Mouse (Mus musculus): ENCODE results near the gene Elovl5. TPM values are rescaled to one million over a fixed set of nuclear protein-coding genes. Genes with fewer than 3 reads are reported as not detected.
"Not testable (repeated sequence)": the region's sequence is repeated elsewhere in the genome, so short reads cannot be mapped to it uniquely, and the experiment has no call there.

Elovl5 gene
- polyA plus RNA-seq, 1 experiment from 2014 or later, result 94.6 TPM

DNA sequence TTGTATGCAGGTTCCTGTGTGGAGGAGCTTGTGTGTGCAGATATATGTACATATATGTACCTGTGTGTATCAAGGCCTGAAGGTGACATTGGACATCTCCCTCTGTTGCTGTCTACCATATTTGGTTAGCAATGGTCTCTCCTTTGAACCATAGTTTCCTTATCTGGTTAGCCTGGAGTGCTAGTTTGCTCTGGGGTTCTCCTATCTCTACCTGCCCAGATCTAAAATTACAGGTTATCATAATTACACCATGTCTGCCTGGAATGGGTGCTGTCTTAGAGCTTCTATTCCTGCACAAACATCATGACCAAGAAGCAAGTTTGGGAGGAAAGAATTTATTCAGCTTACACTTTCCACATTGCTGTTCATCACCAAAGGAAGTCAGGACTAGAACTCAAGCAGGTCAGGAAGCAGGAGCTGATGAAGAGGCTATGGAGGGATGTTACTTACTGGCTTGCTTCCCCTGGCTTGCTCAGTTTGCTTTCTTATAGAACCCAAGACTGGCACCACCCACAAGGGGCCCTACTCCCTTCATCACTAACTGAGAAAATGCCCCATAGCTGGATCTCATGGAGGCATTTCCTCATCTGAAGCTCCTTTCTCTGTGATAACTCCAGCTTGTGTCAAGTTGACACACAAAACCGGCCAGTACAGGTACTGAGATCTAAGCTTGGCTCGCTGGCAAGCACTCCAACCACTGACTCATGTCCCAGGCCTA is 76.5 kb downstream of the Elovl5 start:
- H3K9me3 ChIP-seq (ENCODE audit: control insufficient read depth, low read length); H3K27me3 ChIP-seq (ENCODE audit: control insufficient read depth, insufficient read depth, low read depth, low read length); H3K4me2 ChIP-seq (ENCODE audit: low read depth, low read length); ATAC-seq (ENCODE audit: low read depth); H3K9ac ChIP-seq (ENCODE audit: low read length); H3K36me3 ChIP-seq (ENCODE audit: control insufficient read depth, insufficient read depth, low read length); H3K4me3 ChIP-seq (ENCODE audit: low read length); H3K4me1 ChIP-seq (replicated peaks; ENCODE audit: control insufficient read depth, insufficient read depth, low read length); H3K27ac ChIP-seq (ENCODE audit: low read length): not testable (repeated sequence)
- WGBS, result 66% methylated on average over 2 of the region's 2 CpGs

DNA sequence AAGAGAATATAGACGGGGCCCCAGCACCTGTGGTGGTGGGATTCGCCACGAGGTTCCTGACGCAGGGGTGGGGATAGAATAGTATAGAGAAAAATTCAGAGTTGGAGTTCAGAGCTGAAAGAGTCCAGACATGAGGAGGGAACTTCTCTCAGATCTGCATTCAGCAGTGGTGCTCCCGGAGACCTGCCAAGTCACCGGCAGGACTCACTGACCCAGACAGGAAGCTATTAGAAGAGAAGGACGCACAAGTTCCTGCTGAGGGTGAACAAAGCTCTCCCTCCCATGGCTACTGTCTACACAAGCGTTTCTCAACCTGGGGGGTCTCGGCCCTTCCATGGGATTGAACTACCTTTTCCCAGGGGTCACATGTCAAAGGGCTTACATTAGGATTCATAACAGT is 78.1 kb downstream of the Elovl5 start:
- no peaks in the 10 kb centered on the region for H3K36me3 ChIP-seq (ENCODE audit: control insufficient read depth, insufficient read depth, low read length)
- no peak overlapping the region for H3K27ac ChIP-seq (ENCODE audit: low read length)
- no peak overlapping the region for H3K9ac ChIP-seq (ENCODE audit: low read length)
- no peak for ATAC-seq (ENCODE audit: low read depth)
- no peak overlapping the region for H3K4me2 ChIP-seq (ENCODE audit: low read depth, low read length)
- WGBS, result 74% methylated on average over 9 of the region's 9 CpGs
- no peaks in the 10 kb centered on the region for H3K9me3 ChIP-seq (ENCODE audit: control insufficient read depth, low read length)
- no peaks in the 10 kb centered on the region for H3K4me1 ChIP-seq (replicated peaks; ENCODE audit: control insufficient read depth, insufficient read depth, low read length)
- no peaks in the 10 kb centered on the region for H3K27me3 ChIP-seq (ENCODE audit: control insufficient read depth, insufficient read depth, low read depth, low read length)
- H3K4me3 ChIP-seq (ENCODE audit: low read length), result no peak overlapping the region

DNA sequence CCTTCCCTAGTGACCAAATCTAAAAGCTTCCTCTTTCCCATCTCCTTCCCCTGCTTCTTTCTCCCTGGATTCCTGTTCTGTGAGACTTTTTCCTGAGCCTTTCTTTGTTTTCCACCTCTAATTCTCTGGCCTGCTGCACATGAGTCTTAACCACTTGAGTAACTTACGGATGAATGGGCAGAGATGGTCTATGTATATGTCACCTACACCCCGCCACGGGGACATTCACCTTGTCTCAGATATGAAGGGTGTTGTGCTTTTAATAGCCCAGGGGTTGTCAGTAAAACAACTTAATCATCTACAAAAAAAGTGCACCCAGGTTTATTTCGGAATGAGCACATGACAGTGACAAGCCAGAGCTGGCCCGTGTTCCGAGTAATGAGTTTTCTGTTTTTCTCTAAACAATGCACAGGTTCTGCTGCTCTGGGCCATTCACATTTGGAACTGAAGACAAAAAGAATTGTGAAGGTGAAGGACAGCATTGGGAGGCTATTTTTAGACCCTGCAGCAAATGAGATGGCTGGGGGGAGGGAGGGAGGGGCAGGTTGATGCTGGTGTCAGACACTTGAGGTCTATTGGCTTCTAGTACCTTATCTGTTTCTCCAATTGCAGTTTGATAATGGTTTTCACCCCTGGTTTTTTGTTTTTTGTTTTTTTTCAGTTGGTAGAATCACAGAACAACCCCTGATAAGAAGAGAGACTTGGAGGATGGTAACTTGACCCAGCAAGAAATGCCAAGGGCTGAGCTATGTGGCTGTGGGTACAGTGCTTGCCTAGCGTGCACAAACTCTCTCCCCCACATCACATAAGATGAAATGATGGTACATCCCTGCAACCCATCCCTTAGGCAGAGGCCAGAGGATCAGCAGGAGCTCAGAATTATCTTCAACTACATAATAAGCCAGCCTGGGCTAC is 83.7 kb downstream of the Elovl5 start:
- Histone ChIP-seq H3K9me3 (ENCODE audit: control insufficient read depth, low read length) (no peaks in the 10 kb centered on the region), H3K27ac (ENCODE audit: low read length) (no peak overlapping the region), H3K4me3 (ENCODE audit: low read length) (no peak overlapping the region), H3K4me2 (ENCODE audit: low read depth, low read length) (no peak overlapping the region), H3K9ac (ENCODE audit: low read length) (no peak overlapping the region), H3K4me1 (replicated peaks; ENCODE audit: control insufficient read depth, insufficient read depth, low read length) (no peaks in the 10 kb centered on the region), H3K36me3 (ENCODE audit: control insufficient read depth, insufficient read depth, low read length) (no peaks in the 10 kb centered on the region), H3K27me3 (ENCODE audit: control insufficient read depth, insufficient read depth, low read depth, low read length) (no peaks in the 10 kb centered on the region)
- whole genome bisulfite sequencing, result 76% methylated on average over 7 of the region's 7 CpGs
- ATAC-seq (ENCODE audit: low read depth), result no peak

DNA sequence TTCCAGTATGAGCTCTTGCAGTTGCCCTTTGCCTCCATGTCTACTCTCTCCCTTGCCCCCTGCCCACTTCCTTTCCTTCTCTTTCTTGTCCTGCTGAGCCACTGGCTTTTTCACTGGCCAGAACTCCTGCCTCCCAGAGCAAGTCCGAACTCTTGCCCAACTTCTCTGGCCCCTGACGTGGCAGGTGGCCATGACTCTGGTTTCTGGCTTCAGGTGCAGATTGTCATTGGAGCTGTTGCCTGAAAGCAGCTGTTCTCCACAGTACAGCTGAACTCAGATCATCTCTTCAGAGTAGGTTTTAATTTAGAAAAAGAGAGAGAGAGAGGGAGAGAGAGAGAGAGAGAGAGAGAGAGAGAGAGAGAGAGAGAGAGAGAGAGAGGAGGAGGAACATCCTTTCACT is 86.1 kb downstream of the Elovl5 start:
- no peak overlapping the region for H3K4me2 ChIP-seq (ENCODE audit: low read depth, low read length)
- no peak overlapping the region for H3K9ac ChIP-seq (ENCODE audit: low read length)
- no peak for ATAC-seq (ENCODE audit: low read depth)
- peaks cover 6% of the 10 kb centered on the region; the same call in 1 of the 2 replicates for H3K4me1 ChIP-seq (replicated peaks; ENCODE audit: control insufficient read depth, insufficient read depth, low read length)
- H3K27ac ChIP-seq (ENCODE audit: low read length), result no peak overlapping the region
- H3K9me3 ChIP-seq (ENCODE audit: control insufficient read depth, low read length), result no peaks in the 10 kb centered on the region
- H3K36me3 ChIP-seq (ENCODE audit: control insufficient read depth, insufficient read depth, low read length), result no peaks in the 10 kb centered on the region
- H3K27me3 ChIP-seq (ENCODE audit: control insufficient read depth, insufficient read depth, low read depth, low read length), result no peaks in the 10 kb centered on the region
- WGBS, result 66% methylated on average over 2 of the region's 2 CpGs
- H3K4me3 ChIP-seq (ENCODE audit: low read length), result no peak overlapping the region

DNA sequence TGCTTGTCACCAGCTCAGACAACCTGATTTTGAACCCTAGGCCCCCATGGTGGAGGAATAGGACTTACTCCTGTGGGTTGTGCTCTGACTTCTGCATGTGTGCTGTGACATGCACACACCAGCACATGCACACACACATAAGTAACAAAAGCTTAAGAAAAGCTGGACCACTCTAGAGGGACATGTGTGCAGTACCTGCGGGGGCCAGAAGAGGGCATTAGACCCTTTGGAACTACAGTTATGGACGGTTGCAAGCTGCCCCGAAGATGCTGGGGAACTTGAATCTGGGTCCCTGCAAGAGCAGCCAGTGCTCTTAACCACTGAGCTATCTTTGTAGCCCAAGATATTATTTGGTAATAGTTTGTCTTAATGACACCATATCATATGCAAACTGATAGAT is 88.3 kb downstream of the Elovl5 start:
- WGBS, result 47% methylated on average over 3 of the region's 3 CpGs
- H3K4me3 ChIP-seq (ENCODE audit: low read length), result no peak overlapping the region
- no peak overlapping the region for H3K27ac ChIP-seq (ENCODE audit: low read length)
- no peak overlapping the region for H3K9ac ChIP-seq (ENCODE audit: low read length)
- ATAC-seq (ENCODE audit: low read depth), result no peak
- no peaks in the 10 kb centered on the region for H3K27me3 ChIP-seq (ENCODE audit: control insufficient read depth, insufficient read depth, low read depth, low read length)
- H3K4me2 ChIP-seq (ENCODE audit: low read depth, low read length), result no peak overlapping the region
- no peaks in the 10 kb centered on the region for H3K36me3 ChIP-seq (ENCODE audit: control insufficient read depth, insufficient read depth, low read length)
- no peaks in the 10 kb centered on the region for H3K9me3 ChIP-seq (ENCODE audit: control insufficient read depth, low read length)
- peaks cover 7% of the 10 kb centered on the region for H3K4me1 ChIP-seq (replicated peaks; ENCODE audit: control insufficient read depth, insufficient read depth, low read length)

DNA sequence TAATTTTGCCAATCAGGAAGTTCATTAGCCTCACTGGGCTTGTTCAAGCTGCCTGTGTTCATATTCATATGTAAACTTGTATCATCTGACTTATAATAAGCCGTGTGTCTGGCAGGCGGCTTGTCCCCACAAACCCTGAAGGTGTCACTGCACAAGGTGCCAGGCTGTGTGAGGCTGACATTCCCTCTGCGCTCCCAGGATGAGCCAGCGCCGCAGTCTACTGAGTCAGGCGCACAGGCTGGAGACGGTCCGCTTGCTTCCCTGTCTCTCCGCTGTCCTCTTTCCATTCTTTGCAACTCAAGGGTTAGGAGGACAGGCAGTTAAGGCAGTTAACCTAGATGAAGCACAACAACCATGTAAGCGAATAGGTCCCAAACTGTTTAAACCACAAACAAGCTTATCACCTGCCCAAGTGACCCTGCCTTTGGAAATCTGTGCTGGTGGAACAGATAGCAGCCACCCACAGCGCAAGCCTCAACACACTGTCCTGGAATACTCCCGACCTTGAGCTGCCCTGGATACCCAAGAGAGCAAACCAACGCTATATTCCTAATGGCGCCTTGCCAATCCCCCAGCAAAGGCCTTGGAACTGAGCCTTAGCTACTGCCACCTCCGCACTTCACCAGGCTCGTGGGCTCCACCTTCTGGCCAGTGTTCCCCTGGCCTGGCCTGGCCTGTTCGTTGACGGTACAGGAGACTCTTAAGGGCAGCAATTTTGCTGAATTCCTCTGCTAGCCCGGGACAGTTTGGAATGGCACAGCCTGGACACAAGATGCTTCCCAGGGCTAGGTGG is 89.2 kb downstream of the Elovl5 start:
- ATAC-seq (ENCODE audit: low read depth), result peak; percentile 85
- Histone ChIP-seq H3K4me3 (ENCODE audit: low read length) (no peak overlapping the region), H3K27me3 (ENCODE audit: control insufficient read depth, insufficient read depth, low read depth, low read length) (no peaks in the 10 kb centered on the region), H3K27ac (ENCODE audit: low read length) (no peak overlapping the region), H3K9ac (ENCODE audit: low read length) (no peak overlapping the region), H3K36me3 (ENCODE audit: control insufficient read depth, insufficient read depth, low read length) (no peaks in the 10 kb centered on the region), H3K4me2 (ENCODE audit: low read depth, low read length) (no peak overlapping the region), H3K9me3 (ENCODE audit: control insufficient read depth, low read length) (no peaks in the 10 kb centered on the region), H3K4me1 (replicated peaks; ENCODE audit: control insufficient read depth, insufficient read depth, low read length) (peaks cover 7% of the 10 kb centered on the region)
- 51% methylated on average over 19 of the region's 19 CpGs for WGBS

DNA sequence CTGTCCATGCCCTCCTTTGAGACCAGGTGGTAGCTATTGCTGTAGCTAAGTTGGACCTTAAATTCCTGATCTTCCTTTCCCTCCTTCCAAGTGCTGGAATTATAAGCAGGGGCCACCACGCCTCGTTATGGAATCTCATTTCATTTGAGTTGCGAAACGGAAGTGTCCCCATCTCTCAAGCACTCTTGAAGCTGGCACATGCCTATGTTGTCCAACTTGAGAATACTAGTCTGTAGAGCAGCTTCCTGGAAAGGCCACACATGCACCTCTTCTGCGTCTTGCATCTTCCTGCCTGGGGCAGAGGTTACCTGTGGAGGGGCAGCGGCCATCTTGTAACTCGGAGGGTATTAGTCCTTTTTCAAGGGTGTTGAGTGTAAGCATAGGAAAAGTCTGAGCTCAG is 92.2 kb downstream of the Elovl5 start:
- peak overlapping the region; percentile 70 for H3K27ac ChIP-seq (ENCODE audit: low read length)
- H3K4me3 ChIP-seq (ENCODE audit: low read length), result no peak overlapping the region
- peak; percentile 81 for ATAC-seq (ENCODE audit: low read depth)
- no peak overlapping the region for H3K9ac ChIP-seq (ENCODE audit: low read length)
- H3K9me3 ChIP-seq (ENCODE audit: control insufficient read depth, low read length), result no peaks in the 10 kb centered on the region
- peaks cover 7% of the 10 kb centered on the region for H3K4me1 ChIP-seq (replicated peaks; ENCODE audit: control insufficient read depth, insufficient read depth, low read length)
- H3K27me3 ChIP-seq (ENCODE audit: control insufficient read depth, insufficient read depth, low read depth, low read length), result no peaks in the 10 kb centered on the region
- H3K36me3 ChIP-seq (ENCODE audit: control insufficient read depth, insufficient read depth, low read length), result no peaks in the 10 kb centered on the region
- 61% methylated on average over 7 of the region's 7 CpGs for WGBS
- H3K4me2 ChIP-seq (ENCODE audit: low read depth, low read length), result no peak overlapping the region

GRCm38 (mm10) chr9:78010187-78010586 is 93.0 kb downstream of the Elovl5 start:
- no peak overlapping the region for H3K4me3 ChIP-seq (ENCODE audit: low read length)
- H3K27ac ChIP-seq (ENCODE audit: low read length), result no peak overlapping the region
- no peak for ATAC-seq (ENCODE audit: low read depth)
- H3K4me2 ChIP-seq (ENCODE audit: low read depth, low read length), result no peak overlapping the region
- WGBS, result 81% methylated on average over 5 of the region's 5 CpGs
- no peak overlapping the region for H3K9ac ChIP-seq (ENCODE audit: low read length)
- H3K4me1 ChIP-seq (replicated peaks; ENCODE audit: control insufficient read depth, insufficient read depth, low read length), result peaks cover 7% of the 10 kb centered on the region
- no peaks in the 10 kb centered on the region for H3K9me3 ChIP-seq (ENCODE audit: control insufficient read depth, low read length)
- no peaks in the 10 kb centered on the region for H3K27me3 ChIP-seq (ENCODE audit: control insufficient read depth, insufficient read depth, low read depth, low read length)
- no peaks in the 10 kb centered on the region for H3K36me3 ChIP-seq (ENCODE audit: control insufficient read depth, insufficient read depth, low read length)

GRCm38 (mm10) chr9:78010707-78011106 is 93.5 kb downstream of the Elovl5 start:
- no peak for ATAC-seq (ENCODE audit: low read depth)
- H3K9ac ChIP-seq (ENCODE audit: low read length), result no peak overlapping the region
- H3K4me1 ChIP-seq (replicated peaks; ENCODE audit: control insufficient read depth, insufficient read depth, low read length), result peaks cover 7% of the 10 kb centered on the region
- 82% methylated on average over 10 of the region's 10 CpGs for WGBS
- no peak overlapping the region for H3K27ac ChIP-seq (ENCODE audit: low read length)
- H3K4me3 ChIP-seq (ENCODE audit: low read length), result no peak overlapping the region
- H3K27me3 ChIP-seq (ENCODE audit: control insufficient read depth, insufficient read depth, low read depth, low read length), result no peaks in the 10 kb centered on the region
- H3K4me2 ChIP-seq (ENCODE audit: low read depth, low read length), result no peak overlapping the region
- no peaks in the 10 kb centered on the region for H3K9me3 ChIP-seq (ENCODE audit: control insufficient read depth, low read length)
- no peaks in the 10 kb centered on the region for H3K36me3 ChIP-seq (ENCODE audit: control insufficient read depth, insufficient read depth, low read length)

Data from lung, embryonic 16.5 days (tissue).